Mouse (Mus musculus): ENCODE data around the gene Ltbp1. TPM values are rescaled to one million over a fixed set of nuclear protein-coding genes. Genes with fewer than 3 reads are reported as not detected.

Gene Ltbp1
- polyA plus RNA-seq, 1 experiment, result not detected

DNA sequence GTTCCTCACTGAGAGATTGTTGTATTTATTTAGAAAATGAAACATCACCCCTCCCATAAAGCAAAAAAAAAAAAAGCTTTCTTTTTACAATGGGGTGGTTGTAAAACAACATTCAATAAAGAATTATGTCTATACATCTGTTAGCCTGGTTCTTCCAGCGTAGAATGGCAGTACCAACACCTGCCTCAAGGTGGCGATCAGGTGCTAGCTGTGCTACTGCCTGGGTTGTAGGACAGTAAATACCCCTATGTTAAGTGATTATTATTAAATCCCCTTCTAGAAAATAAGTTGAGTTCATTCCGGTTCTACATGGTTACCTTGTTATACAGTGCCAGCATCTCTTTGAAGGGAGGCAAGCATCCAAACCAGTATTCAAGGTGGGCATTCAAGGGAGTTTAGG lies 367.0 kb downstream of the Ltbp1 start:
- 63% methylated on average over 3 of the region's 3 CpGs for WGBS
- TF ChIP-seq CTCF (IDR thresholded peaks at IDR 0.05; ENCODE audit: insufficient read depth, low read depth, low read length) (no peak), POLR2A (IDR thresholded peaks at IDR 0.05; ENCODE audit: insufficient read depth, low read depth, low read length) (no peak)
- Histone ChIP-seq H3K27ac (ENCODE audit: insufficient read depth, low read depth, low read length) (no peak overlapping the region), H3K4me1 (ENCODE audit: control insufficient read depth, insufficient read depth, low read length) (no peaks in the 10 kb centered on the region), H3K4me3 (ENCODE audit: insufficient read depth, low read depth, low read length) (no peak overlapping the region)

GRCm38 (mm10) chr17:75374287-75375024 lies 369.1 kb downstream of the Ltbp1 start:
- TF ChIP-seq CTCF (IDR thresholded peaks at IDR 0.05; ENCODE audit: insufficient read depth, low read depth, low read length) (no peak), POLR2A (IDR thresholded peaks at IDR 0.05; ENCODE audit: insufficient read depth, low read depth, low read length) (no peak)
- Histone ChIP-seq H3K4me1 (ENCODE audit: control insufficient read depth, insufficient read depth, low read length) (no peaks in the 10 kb centered on the region), H3K27ac (ENCODE audit: insufficient read depth, low read depth, low read length) (no peak overlapping the region), H3K4me3 (ENCODE audit: insufficient read depth, low read depth, low read length) (no peak overlapping the region)
- WGBS, result 75% methylated on average over 5 of the region's 5 CpGs

- H3K4me1 ChIP-seq (ENCODE audit: control insufficient read depth, insufficient read depth, low read length), result no peaks in the 10 kb centered on the region
- no peak for TF ChIP-seq POLR2A (IDR thresholded peaks at IDR 0.05; ENCODE audit: insufficient read depth, low read depth, low read length)
- TF ChIP-seq CTCF (IDR thresholded peaks at IDR 0.05; ENCODE audit: insufficient read depth, low read depth, low read length), result no peak
- no peak overlapping the region for H3K4me3 ChIP-seq (ENCODE audit: insufficient read depth, low read depth, low read length)
- 90% methylated on average over 9 of the region's 9 CpGs for WGBS
- H3K27ac ChIP-seq (ENCODE audit: insufficient read depth, low read depth, low read length), result no peak overlapping the region
Measured at GRCm38 (mm10) chr17:75378256-75378871, 373.0 kb downstream of the Ltbp1 start.

GRCm38 (mm10) chr17:75380167-75380566 lies 374.8 kb downstream of the Ltbp1 start:
- TF ChIP-seq CTCF (IDR thresholded peaks at IDR 0.05; ENCODE audit: insufficient read depth, low read depth, low read length), result no peak
- TF ChIP-seq POLR2A (IDR thresholded peaks at IDR 0.05; ENCODE audit: insufficient read depth, low read depth, low read length), result no peak
- Histone ChIP-seq H3K4me3 (ENCODE audit: insufficient read depth, low read depth, low read length) (no peak overlapping the region), H3K27ac (ENCODE audit: insufficient read depth, low read depth, low read length) (no peak overlapping the region), H3K4me1 (ENCODE audit: control insufficient read depth, insufficient read depth, low read length) (no peaks in the 10 kb centered on the region)
- 46% methylated on average over 2 of the region's 2 CpGs for WGBS

GRCm38 (mm10) chr17:75388402-75388801 lies 383.0 kb downstream of the Ltbp1 start:
- no peaks in the 10 kb centered on the region for H3K4me1 ChIP-seq (ENCODE audit: control insufficient read depth, insufficient read depth, low read length)
- TF ChIP-seq CTCF (IDR thresholded peaks at IDR 0.05; ENCODE audit: insufficient read depth, low read depth, low read length) (no peak), POLR2A (IDR thresholded peaks at IDR 0.05; ENCODE audit: insufficient read depth, low read depth, low read length) (no peak)
- no peak overlapping the region for H3K4me3 ChIP-seq (ENCODE audit: insufficient read depth, low read depth, low read length)
- H3K27ac ChIP-seq (ENCODE audit: insufficient read depth, low read depth, low read length), result no peak overlapping the region
- WGBS, result 88% methylated on average over 4 of the region's 4 CpGs

DNA sequence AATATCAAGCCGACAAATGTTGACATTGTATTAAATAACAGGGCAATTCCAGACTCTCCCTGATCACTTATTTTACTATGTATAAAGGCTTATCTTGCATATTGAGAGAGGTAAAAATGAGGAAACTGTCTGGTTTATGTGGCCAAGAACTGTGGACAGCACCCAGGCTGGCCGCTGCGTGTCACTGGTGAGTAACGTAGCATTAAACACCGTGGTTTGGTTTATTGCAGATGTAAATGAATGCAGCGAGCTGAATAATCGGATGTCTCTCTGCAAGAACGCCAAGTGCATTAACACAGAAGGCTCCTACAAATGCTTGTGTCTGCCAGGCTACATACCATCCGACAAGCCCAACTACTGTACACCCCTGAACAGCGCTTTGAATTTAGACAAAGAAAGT lies 384.8 kb downstream of the Ltbp1 start:
- no peaks in the 10 kb centered on the region for H3K4me1 ChIP-seq (ENCODE audit: control insufficient read depth, insufficient read depth, low read length)
- whole genome bisulfite sequencing, result 57% methylated on average over 10 of the region's 10 CpGs
- TF ChIP-seq POLR2A (IDR thresholded peaks at IDR 0.05; ENCODE audit: insufficient read depth, low read depth, low read length), result no peak
- TF ChIP-seq CTCF (IDR thresholded peaks at IDR 0.05; ENCODE audit: insufficient read depth, low read depth, low read length), result no peak

DNA sequence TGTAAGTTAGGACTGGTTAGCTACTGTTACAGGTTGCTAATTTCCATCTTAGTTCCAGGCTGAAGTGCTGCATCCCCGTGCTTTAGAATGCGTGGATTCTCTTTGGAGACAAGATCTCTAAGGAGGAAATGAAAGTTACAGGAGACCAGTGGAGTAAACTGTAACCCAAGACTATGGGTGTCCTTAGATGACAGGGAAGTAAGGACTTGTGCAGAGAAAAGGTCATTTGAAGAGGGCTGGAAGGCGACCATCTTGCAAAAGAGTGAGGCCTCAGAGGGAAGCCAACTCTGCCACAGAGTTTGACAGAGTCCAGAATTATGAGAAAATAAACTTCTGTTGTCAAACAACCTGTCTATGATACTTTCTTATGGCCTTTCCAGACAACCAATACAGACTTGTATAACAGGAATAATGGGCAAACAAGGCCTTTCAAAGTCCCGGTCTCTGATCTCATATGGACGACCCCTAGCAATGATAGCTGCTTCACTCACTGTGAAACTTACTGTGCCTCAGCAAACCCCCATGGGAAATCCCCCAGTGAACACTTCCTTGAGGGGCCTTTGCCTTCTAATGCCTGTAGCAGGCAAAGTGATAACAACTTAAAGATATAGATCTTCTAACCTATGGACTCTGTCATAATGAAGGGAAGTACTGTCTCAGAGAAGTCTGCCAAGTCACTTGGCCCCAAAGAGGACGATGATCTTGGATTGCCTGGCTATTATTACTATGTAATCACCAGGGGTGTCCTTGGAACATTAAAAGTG lies 386.2 kb downstream of the Ltbp1 start:
- no peak overlapping the region for H3K27ac ChIP-seq (ENCODE audit: insufficient read depth, low read depth, low read length)
- TF ChIP-seq POLR2A (IDR thresholded peaks at IDR 0.05; ENCODE audit: insufficient read depth, low read depth, low read length) (no peak), CTCF (IDR thresholded peaks at IDR 0.05; ENCODE audit: insufficient read depth, low read depth, low read length) (no peak)
- no peak overlapping the region for H3K4me3 ChIP-seq (ENCODE audit: insufficient read depth, low read depth, low read length)
- 93% methylated on average over 6 of the region's 6 CpGs for WGBS
- H3K4me1 ChIP-seq (ENCODE audit: control insufficient read depth, insufficient read depth, low read length), result no peaks in the 10 kb centered on the region

More for the DNA sequence above, 384.8 kb downstream of the Ltbp1 start:
- Histone ChIP-seq H3K27ac (ENCODE audit: insufficient read depth, low read depth, low read length) (no peak overlapping the region), H3K4me3 (ENCODE audit: insufficient read depth, low read depth, low read length) (no peak overlapping the region)

GRCm38 (mm10) chr17:75406405-75406804 lies 401.0 kb downstream of the Ltbp1 start:
- Histone ChIP-seq H3K4me3 (ENCODE audit: insufficient read depth, low read depth, low read length) (no peak overlapping the region), H3K4me1 (ENCODE audit: control insufficient read depth, insufficient read depth, low read length) (no peaks in the 10 kb centered on the region), H3K27ac (ENCODE audit: insufficient read depth, low read depth, low read length) (no peak overlapping the region)
- WGBS, result 21% methylated on average over 4 of the region's 4 CpGs
- no peak for TF ChIP-seq CTCF (IDR thresholded peaks at IDR 0.05; ENCODE audit: insufficient read depth, low read depth, low read length)

GRCm38 (mm10) chr17:75416861-75417260 lies 411.5 kb downstream of the Ltbp1 start:
- H3K4me1 ChIP-seq (ENCODE audit: control insufficient read depth, insufficient read depth, low read length), result no peaks in the 10 kb centered on the region
- whole genome bisulfite sequencing, result 93% methylated on average over 3 of the region's 3 CpGs
- H3K27ac ChIP-seq (ENCODE audit: insufficient read depth, low read depth, low read length), result no peak overlapping the region
- TF ChIP-seq POLR2A (IDR thresholded peaks at IDR 0.05; ENCODE audit: insufficient read depth, low read depth, low read length), result no peak
- no peak for TF ChIP-seq CTCF (IDR thresholded peaks at IDR 0.05; ENCODE audit: insufficient read depth, low read depth, low read length)
- no peak overlapping the region for H3K4me3 ChIP-seq (ENCODE audit: insufficient read depth, low read depth, low read length)

Data from olfactory bulb, adult 2 months (tissue).